Mouse (Mus musculus): ENCODE measurements around the gene Krtap5-4. TPM values are rescaled to one million over a fixed set of nuclear protein-coding genes. Genes with fewer than 3 reads are reported as not detected.
A peak's percentile ranks its signal among the peaks of the same experiment; 100 is the strongest.
"Not testable (repeated sequence)": the region's sequence is repeated elsewhere in the genome, so short reads cannot be mapped to it uniquely, and the experiment has no call there.

The Krtap5-4 gene
- total and polyA plus RNA-seq, 2 experiments from 2014 or later, result not detected

DNA sequence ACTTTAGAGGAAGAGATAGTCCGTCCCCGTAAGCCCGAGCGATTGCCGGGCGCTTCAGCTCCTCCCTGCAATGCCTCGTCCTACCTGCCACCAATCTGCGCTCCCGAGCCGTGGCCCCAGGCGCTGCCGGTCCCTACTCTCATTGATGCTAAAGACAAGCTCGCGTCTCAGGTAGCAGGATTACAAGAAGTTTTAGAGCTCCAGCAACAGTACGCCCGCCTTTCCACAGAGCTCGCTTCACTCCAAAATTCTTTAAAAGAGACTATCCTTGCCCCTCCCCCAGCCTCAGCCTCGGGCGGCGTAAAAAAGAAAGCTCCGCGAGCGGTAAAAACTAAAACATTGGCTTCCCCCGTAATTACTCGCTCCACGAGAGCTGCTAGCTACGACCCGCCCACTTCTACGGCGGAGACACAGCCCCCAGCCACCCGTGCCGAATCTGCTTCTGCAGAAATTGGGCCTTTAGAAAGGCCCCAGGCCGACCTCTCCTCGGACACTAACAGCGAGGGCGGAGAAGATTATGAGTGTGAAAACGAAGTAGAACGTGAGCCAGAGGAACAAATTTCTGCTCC lies 19.2 kb upstream of the Krtap5-4 start:
- under 1% methylated on average over 38 of the region's 38 CpGs for WGBS
- no peaks in the 10 kb centered on the region for H3K4me1 ChIP-seq (ENCODE audit: insufficient read depth, low read length)
- H3K9me3 ChIP-seq (ENCODE audit: low read length), result no peaks in the 10 kb centered on the region
- peak; percentile 77 for ATAC-seq
- TF ChIP-seq CTCF (IDR thresholded peaks at IDR 0.05; ENCODE audit: low read depth), result peak; percentile 36; the same call in 1 of the 2 replicates
- no peaks in the 10 kb centered on the region for H3K36me3 ChIP-seq (ENCODE audit: insufficient read depth, low read length)
- peak overlapping the region; percentile 52 for H3K4me3 ChIP-seq (ENCODE audit: low read length)
- peak overlapping the region; percentile 78 for H3K4me2 ChIP-seq (ENCODE audit: low read depth, low read length)
- no peaks in the 10 kb centered on the region for H3K27me3 ChIP-seq (ENCODE audit: insufficient read depth, low read length)
- DNase-seq (ENCODE audit: low spot score), result peak; percentile 63
- peak overlapping the region; percentile 62 for H3K27ac ChIP-seq
- peak overlapping the region; percentile 22 for H3K9ac ChIP-seq (replicated peaks; ENCODE audit: low read length)

DNA sequence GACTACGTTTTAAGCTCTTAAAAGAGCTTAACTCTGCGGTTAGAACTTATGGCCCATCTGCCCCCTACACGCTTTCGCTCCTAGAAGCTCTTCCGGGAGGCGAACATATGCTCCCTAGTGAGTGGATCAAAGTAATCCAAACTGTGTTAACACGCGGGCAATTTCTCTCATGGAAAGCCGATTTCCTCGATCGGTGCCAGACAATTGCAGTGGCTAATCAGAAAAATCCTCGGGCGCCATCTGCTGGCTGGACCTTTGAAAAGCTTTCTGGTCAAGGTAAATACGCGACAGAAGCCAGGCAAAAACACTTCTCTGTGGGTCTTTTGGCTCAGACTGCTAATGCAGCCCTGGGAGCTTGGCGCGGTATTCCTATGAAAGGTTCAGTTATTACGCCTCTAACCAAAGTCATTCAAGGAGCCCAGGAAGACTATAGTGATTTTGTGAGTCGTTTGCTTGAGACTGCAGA lies 18.7 kb upstream of the Krtap5-4 start:
- H3K4me3 ChIP-seq (ENCODE audit: low read length), result peak overlapping the region; percentile 52
- no peaks in the 10 kb centered on the region for H3K4me1 ChIP-seq (ENCODE audit: insufficient read depth, low read length)
- H3K4me2 ChIP-seq (ENCODE audit: low read depth, low read length), result peak overlapping the region; percentile 78
- TF ChIP-seq CTCF (IDR thresholded peaks at IDR 0.05; ENCODE audit: low read depth), result peak; percentile 80
- DNase-seq (ENCODE audit: low spot score) (peak; percentile 98), ATAC-seq (peak; percentile 88)
- no peaks in the 10 kb centered on the region for H3K36me3 ChIP-seq (ENCODE audit: insufficient read depth, low read length)
- H3K9me3 ChIP-seq (ENCODE audit: low read length), result no peaks in the 10 kb centered on the region
- H3K9ac ChIP-seq (replicated peaks; ENCODE audit: low read length), result peak overlapping the region; percentile 22
- peak overlapping the region; percentile 67 for H3K27ac ChIP-seq
- under 1% methylated on average over 19 of the region's 19 CpGs for WGBS
- H3K27me3 ChIP-seq (ENCODE audit: insufficient read depth, low read length), result no peaks in the 10 kb centered on the region

DNA sequence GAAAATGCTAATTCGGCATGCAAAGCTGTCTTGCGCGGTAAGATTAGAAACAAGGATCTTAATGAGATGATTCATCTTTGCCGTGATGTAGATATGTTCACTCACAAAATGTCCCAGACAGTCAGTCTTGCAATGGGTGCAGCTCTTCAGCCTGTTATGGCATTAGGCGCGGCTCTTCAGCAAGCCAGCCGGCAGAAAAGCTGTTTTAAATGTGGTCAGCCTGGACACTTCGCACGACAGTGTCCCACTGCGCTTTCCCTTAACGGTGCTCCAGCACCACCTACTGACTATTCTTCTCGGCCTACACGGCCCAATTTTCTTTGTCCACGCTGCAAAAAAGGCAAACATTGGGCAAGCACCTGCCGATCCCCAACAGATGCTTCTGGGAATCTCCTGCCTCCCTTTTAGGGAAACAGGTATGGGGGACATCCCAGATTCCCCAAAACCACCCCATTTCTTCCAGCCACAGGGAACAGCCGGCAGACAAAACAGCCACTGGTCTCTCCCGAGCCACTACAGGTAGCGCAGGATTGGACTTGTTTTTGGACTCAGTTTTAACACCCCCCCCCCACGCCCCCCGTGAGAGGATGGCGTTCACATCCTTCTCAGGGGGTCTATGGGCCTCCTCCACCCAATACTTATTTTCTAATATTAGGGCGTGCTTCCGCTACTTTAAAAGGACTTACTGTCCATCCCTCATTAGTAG lies 18.1 kb upstream of the Krtap5-4 start:
- Histone ChIP-seq H3K9ac (replicated peaks; ENCODE audit: low read length) (peak overlapping the region; percentile 22; the same call in 1 of the 2 replicates), H3K4me2 (ENCODE audit: low read depth, low read length) (peak overlapping the region; percentile 78), H3K27me3 (ENCODE audit: insufficient read depth, low read length) (no peaks in the 10 kb centered on the region), H3K27ac (peak overlapping the region; percentile 67), H3K4me1 (ENCODE audit: insufficient read depth, low read length) (no peaks in the 10 kb centered on the region), H3K9me3 (ENCODE audit: low read length) (no peaks in the 10 kb centered on the region), H3K4me3 (ENCODE audit: low read length) (peak overlapping the region; percentile 52), H3K36me3 (ENCODE audit: insufficient read depth, low read length) (no peaks in the 10 kb centered on the region)
- 24% methylated on average over 23 of the region's 23 CpGs for WGBS
- ATAC-seq (peak; percentile 75), DNase-seq (ENCODE audit: low spot score) (peak; percentile 73)
- TF ChIP-seq CTCF (IDR thresholded peaks at IDR 0.05; ENCODE audit: low read depth), result peak; percentile 68

DNA sequence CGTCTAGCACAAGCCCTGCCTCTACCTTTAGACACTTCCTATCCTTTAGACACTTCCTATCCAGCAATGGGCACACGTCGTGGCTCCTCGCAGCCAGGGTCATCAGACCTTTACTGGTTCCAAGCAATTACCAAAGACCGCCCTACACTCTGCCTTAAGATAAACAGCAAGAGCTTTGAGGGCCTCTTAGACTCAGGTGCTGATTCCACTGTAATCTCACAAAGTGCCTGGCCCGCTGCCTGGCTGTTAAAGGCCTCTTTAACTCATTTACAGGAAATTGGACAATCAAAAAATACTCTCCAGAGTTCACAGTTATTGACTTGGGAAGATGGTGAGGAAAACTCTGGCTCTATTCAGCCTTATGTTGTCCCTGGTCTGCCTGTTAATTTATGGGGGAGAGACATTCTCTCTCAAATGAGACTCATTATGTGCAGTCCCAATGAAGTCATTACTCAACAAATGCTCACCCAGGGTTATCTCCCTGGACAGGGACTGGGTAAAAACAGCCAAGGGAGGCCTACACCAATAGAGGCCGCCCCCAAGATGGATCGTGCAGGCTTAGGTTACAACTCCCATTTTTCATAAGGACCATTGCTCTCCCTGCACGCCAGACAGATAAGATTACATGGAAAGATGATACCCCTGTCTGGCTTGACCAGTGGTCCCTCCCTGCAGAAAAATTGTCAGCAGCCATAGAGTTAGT lies 17.3 kb upstream of the Krtap5-4 start:
- not testable (repeated sequence) for H3K9me3 ChIP-seq (ENCODE audit: low read length); DNase-seq (ENCODE audit: low spot score); H3K36me3 ChIP-seq (ENCODE audit: insufficient read depth, low read length); H3K9ac ChIP-seq (replicated peaks; ENCODE audit: low read length); H3K4me1 ChIP-seq (ENCODE audit: insufficient read depth, low read length); H3K27me3 ChIP-seq (ENCODE audit: insufficient read depth, low read length); ATAC-seq; H3K4me3 ChIP-seq (ENCODE audit: low read length); H3K4me2 ChIP-seq (ENCODE audit: low read depth, low read length); H3K27ac ChIP-seq
- 84% methylated on average over 9 of the region's 9 CpGs for WGBS

DNA sequence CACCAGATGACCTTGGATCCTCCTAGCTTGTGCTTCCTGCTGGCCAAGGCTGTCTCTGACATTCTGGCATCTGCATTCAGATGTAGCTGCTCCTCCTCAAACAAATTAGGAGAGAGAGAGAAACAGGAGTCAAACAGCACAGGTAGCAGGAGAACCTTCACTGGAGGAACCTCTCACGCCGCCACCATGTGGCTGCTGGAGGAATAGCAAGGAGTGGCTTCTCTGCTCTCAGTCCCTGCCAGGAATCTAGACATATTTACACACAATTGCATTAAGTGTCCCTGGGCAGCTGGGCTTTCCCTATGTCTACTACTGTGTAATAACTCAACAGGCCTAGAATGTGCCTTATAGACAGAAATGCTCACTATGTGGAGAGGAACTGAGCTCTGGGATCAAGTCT lies 9.5 kb upstream of the Krtap5-4 start:
- not testable (repeated sequence) for H3K4me1 ChIP-seq (ENCODE audit: insufficient read depth, low read length); H3K9me3 ChIP-seq (ENCODE audit: low read length); H3K9ac ChIP-seq (replicated peaks; ENCODE audit: low read length); H3K27ac ChIP-seq; H3K4me3 ChIP-seq (ENCODE audit: low read length); ATAC-seq; H3K27me3 ChIP-seq (ENCODE audit: insufficient read depth, low read length); H3K4me2 ChIP-seq (ENCODE audit: low read depth, low read length); H3K36me3 ChIP-seq (ENCODE audit: insufficient read depth, low read length)
- DNase-seq (ENCODE audit: low spot score), result peak; percentile 62
- TF ChIP-seq CTCF (IDR thresholded peaks at IDR 0.05; ENCODE audit: low read depth), result peak; percentile 78
- 0% methylated on average over 2 of the region's 2 CpGs for WGBS

DNA sequence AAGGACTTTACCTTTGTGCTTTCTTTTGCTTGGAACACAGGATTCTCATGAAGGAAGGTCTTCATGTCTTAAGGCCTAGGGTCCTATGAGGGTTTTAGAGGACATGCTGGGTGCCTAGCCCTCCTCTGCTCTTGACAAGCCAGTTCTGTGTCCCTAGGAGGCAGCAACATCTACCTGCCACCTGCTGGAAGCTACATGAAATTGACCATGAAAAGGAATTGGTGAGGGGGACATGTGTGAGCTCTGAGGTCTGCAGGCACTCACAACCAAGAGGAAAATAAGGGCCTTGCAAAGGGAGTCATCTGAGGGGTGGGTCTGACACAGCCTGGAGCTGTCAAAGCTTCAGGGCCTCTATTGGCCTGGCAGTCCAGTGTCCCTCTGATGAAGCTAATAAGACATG lies 7.9 kb upstream of the Krtap5-4 start:
- Histone ChIP-seq H3K4me2 (ENCODE audit: low read depth, low read length) (no peak overlapping the region), H3K9me3 (ENCODE audit: low read length) (no peaks in the 10 kb centered on the region), H3K36me3 (ENCODE audit: insufficient read depth, low read length) (no peaks in the 10 kb centered on the region), H3K4me1 (ENCODE audit: insufficient read depth, low read length) (no peaks in the 10 kb centered on the region), H3K27me3 (ENCODE audit: insufficient read depth, low read length) (no peaks in the 10 kb centered on the region), H3K27ac (no peak overlapping the region), H3K9ac (replicated peaks; ENCODE audit: low read length) (no peak overlapping the region), H3K4me3 (ENCODE audit: low read length) (no peak overlapping the region)
- TF ChIP-seq CTCF (IDR thresholded peaks at IDR 0.05; ENCODE audit: low read depth), result peak; percentile 53
- no peak for DNase-seq (ENCODE audit: low spot score)
- ATAC-seq, result no peak

DNA sequence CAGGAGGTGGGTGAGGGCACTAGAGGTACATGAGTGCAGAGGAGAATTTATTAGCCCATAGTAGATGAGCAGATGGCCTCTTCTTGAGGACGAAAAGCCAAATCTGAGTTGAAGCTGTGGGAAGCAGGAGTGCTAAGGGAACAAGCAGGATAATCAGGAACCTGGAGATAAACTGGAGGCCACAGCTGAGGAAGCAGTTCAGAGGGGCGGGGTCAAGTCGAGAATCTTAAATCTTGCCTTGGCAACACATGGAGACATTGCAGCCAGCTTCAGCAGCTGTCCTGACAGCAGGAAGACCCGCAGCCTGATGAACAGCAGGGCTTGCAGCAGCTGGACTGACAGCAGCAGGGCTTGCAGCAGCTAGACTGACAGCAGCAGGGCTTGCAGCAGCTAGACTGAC lies 7.2 kb upstream of the Krtap5-4 start:
- H3K27ac ChIP-seq; H3K27me3 ChIP-seq (ENCODE audit: insufficient read depth, low read length); DNase-seq (ENCODE audit: low spot score); H3K36me3 ChIP-seq (ENCODE audit: insufficient read depth, low read length); H3K4me1 ChIP-seq (ENCODE audit: insufficient read depth, low read length); H3K4me3 ChIP-seq (ENCODE audit: low read length); H3K9me3 ChIP-seq (ENCODE audit: low read length); ATAC-seq; H3K9ac ChIP-seq (replicated peaks; ENCODE audit: low read length); H3K4me2 ChIP-seq (ENCODE audit: low read depth, low read length): not testable (repeated sequence)
- 33% methylated on average over 4 of the region's 4 CpGs for WGBS

DNA sequence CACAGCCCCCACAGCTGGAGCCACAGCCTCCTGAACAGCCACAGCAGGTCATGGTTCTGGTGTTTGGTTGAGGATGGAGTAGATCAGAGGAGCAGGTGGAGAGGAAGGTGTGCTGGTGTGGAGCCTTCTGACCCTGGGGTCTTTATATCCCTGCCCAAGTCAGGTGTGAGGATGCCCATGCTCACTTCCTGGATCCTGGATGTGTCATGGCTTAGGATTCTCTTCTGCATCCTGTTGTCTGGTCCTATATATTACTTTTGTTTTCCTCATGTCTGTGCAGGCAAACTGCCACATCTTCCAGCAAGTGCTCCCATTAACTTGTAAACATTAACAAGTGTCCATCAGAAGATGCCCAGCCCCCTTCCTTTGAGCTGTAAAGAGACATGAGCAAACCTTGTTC lies 6.3 kb upstream of the Krtap5-4 start, which contains the start of gene Krtap5-1:
Gene Krtap5-1, minus strand, starts transcription at position 101 of the 400 bp plus-strand sequence.
- not testable (repeated sequence) for H3K4me1 ChIP-seq (ENCODE audit: insufficient read depth, low read length); H3K27me3 ChIP-seq (ENCODE audit: insufficient read depth, low read length); H3K4me3 ChIP-seq (ENCODE audit: low read length); H3K27ac ChIP-seq; H3K9me3 ChIP-seq (ENCODE audit: low read length); H3K36me3 ChIP-seq (ENCODE audit: insufficient read depth, low read length); DNase-seq (ENCODE audit: low spot score); ATAC-seq; H3K9ac ChIP-seq (replicated peaks; ENCODE audit: low read length); H3K4me2 ChIP-seq (ENCODE audit: low read depth, low read length)

DNA sequence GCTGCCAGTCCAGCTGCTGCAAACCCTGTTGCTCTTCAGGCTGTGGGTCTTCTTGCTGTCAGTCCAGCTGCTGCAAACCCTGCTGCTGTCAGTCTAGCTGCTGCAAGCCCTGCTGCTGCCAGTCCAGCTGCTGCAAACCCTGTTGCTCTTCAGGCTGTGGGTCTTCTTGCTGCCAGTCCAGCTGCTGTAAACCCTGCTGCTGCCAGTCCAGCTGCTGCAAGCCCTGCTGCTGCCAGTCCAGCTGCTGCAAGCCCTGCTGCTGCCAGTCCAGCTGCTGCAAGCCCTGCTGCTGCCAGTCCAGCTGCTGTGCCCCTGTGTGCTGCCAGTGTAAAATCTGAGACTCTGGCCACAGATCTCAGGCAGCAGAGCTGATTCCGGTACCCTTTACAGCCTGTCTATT lies 580 bp downstream of the Krtap5-4 start:
- ATAC-seq; H3K4me3 ChIP-seq (ENCODE audit: low read length); H3K36me3 ChIP-seq (ENCODE audit: insufficient read depth, low read length); DNase-seq (ENCODE audit: low spot score); H3K9me3 ChIP-seq (ENCODE audit: low read length); H3K27me3 ChIP-seq (ENCODE audit: insufficient read depth, low read length); H3K9ac ChIP-seq (replicated peaks; ENCODE audit: low read length); H3K4me2 ChIP-seq (ENCODE audit: low read depth, low read length); H3K4me1 ChIP-seq (ENCODE audit: insufficient read depth, low read length); H3K27ac ChIP-seq: not testable (repeated sequence)
- 75% methylated on average over 1 of the region's 1 CpGs for WGBS
